Mouse (Mus musculus) limb, embryonic 11.5 days (tissue): ENCODE measurements around the gene Gm49373. TPM values are rescaled to one million over a fixed set of nuclear protein-coding genes. Genes with fewer than 3 reads are reported as not detected.

Source experiments
- ATAC-seq: fragments of 200-750 bp; cut with Nextera tagmentation; 2 replicates; pipeline ENCODE4 v1.8.0; 2017; ENCODE audit warnings: low read depth; ENCODE audit not compliant: insufficient number of reproducible peaks, low FRiP score, low TSS enrichment
- DNase-seq: peaks from one replicate; pipeline ENCODE4 v3.0.0-alpha.2; 2015; ENCODE audit warnings: low spot score
- H3K27ac ChIP-seq: fragments of 300-500 bp; sonication (generic); replicated peaks from 2 replicates; pipeline ENCODE4 v1.5.1; 2014; ENCODE audit warnings: low read depth, mild to moderate bottlenecking, low read length
- H3K27me3 ChIP-seq: fragments of 300-500 bp; sonication (generic); 2 replicates; pipeline ENCODE4 v1.6.1; 2014; ENCODE audit warnings: mild to moderate bottlenecking, low read length, mixed read lengths; ENCODE audit not compliant: control insufficient read depth, insufficient read depth
- H3K36me3 ChIP-seq: fragments of 300-500 bp; sonication (generic); 2 replicates; pipeline ENCODE4 v1.6.1; 2014; ENCODE audit warnings: mild to moderate bottlenecking, low read length, moderate library complexity, mixed read lengths; ENCODE audit not compliant: control insufficient read depth, insufficient read depth
- H3K4me1 ChIP-seq: fragments of 300-500 bp; sonication (generic); 2 replicates; pipeline ENCODE4 v1.6.1; 2014; ENCODE audit warnings: low read length, mixed read lengths; ENCODE audit not compliant: control insufficient read depth, insufficient read depth
- H3K4me2 ChIP-seq: fragments of 300-500 bp; sonication (generic); 2 replicates; pipeline ENCODE4 v1.6.1; 2014; ENCODE audit warnings: low read depth, mild to moderate bottlenecking, moderate library complexity; ENCODE audit not compliant: severe bottlenecking
- H3K4me3 ChIP-seq: fragments of 300-500 bp; sonication (generic); 2 replicates; pipeline ENCODE4 v1.5.1; 2014; ENCODE audit warnings: low read depth, low read length
- H3K9ac ChIP-seq: fragments of 300-500 bp; sonication (generic); 2 replicates; pipeline ENCODE4 v1.6.1; 2014; ENCODE audit warnings: mild to moderate bottlenecking, low read length
- H3K9me3 ChIP-seq: fragments of 300-500 bp; sonication (generic); 2 replicates; pipeline ENCODE4 v1.6.1; 2016; ENCODE audit warnings: low read length; ENCODE audit not compliant: control insufficient read depth
- WGBS: fragments of 180-500 bp; shearing (Covaris S2); extraction: QIAGEN DNeasy Blood & Tissue Kit; methylation state at CpG from one replicate; pipeline ENCODE4 v1.1.7; 2014; 5-methylcytosine and 5-hydroxymethylcytosine counted together
- polyA plus RNA-seq: library from polyadenylated mRNA; unstranded; fragments of >200 nt; fragmentation: Nextera tagmentation; extraction: Ambion mirVana; gene quantifications from 2 replicates; pipeline ENCODE4 v1.2.1, GENCODE M21; 2014

The Gm49373 gene
- polyA plus RNA-seq, 1 experiment from 2014 or later: 0.27 TPM

DNA sequence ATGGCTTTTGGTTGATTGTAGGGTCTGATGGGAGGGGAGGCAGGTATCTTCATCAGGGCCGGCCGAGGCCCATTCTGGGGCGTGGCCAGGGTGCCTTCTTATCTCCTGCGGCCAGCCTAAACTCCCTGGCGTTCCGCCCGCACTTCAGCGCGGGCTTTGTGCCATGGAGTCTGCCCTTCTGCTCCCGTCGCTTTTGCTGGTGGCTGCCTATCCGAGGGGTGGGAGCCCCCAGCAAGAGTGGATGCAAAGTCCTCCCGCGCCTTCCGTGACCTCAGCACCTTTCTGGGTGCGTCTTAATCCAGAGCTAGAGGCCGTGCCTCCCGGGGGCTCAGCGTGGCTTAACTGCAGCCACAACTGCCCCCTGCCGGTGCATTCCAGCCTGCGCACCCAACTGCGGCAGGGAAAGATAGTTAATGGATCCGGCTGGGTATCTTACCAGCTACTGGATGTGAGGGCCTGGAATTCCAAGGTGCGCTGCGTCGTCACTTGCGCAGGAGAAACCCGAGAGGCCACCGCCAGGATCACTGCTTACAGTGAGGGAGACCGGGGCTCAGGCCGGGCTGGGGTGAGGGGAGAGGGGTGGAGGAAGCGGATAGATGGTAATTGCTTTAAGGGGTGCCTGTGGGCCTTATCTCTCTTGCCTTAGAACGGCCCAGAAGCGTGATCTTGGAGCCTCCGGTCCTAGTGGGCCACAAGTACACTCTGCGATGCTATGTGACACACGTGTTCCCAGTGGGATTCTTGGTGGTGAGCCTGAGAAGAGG is 43.4 kb downstream of the Gm49373 start, which contains the start of gene Icam4:
Gene Icam4, plus strand, starts transcription at position 83 of the 764 bp plus-strand sequence.
- WGBS: 2% methylated on average over 37 of the region's 37 CpGs

DNA sequence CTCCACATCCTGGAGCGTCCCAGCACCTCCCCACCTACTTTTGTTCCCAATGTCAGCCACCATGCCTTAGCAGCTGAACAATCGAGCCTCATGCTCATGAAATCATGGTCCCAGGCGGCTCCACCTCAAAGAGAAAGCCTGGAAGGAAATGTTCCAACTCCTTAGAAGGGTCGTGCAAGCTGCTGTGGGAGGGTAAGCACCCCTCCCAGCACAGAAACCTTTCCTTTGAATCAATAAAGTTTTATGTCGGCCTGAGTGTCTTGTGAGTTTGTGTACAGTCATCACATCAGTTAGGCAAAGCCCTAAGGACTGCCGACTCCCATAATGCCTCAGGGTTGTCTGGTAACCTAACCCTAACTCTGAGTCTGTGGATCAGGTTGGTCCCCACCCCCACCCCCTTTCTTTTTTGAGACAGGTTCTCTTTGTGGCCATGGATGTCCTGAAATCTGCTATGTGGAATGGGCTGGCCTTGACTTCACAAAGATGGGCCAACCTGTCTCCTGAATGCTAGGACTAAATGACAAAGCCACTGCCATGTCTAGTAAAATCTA is 44.3 kb downstream of the Gm49373 start:
- WGBS: 66% methylated on average over 6 of the region's 6 CpGs
- no peak overlapping the region for H3K9ac ChIP-seq
- peaks cover 17% of the 10 kb centered on the region for H3K4me1 ChIP-seq
- peak overlapping the region; percentile 20; the same call in 1 of the 2 replicates for H3K4me3 ChIP-seq
- H3K4me2 ChIP-seq: no peak overlapping the region
- H3K27me3 ChIP-seq: peaks cover 47% of the 10 kb centered on the region
- ATAC-seq (no peak), DNase-seq (no peak)
- H3K36me3 ChIP-seq: no peaks in the 10 kb centered on the region
- no peak overlapping the region for H3K27ac ChIP-seq
- no peaks in the 10 kb centered on the region for H3K9me3 ChIP-seq

More for the DNA sequence above, 43.4 kb downstream of the Gm49373 start, which contains the start of gene Icam4:
- H3K4me2 ChIP-seq: peak within 1 kb of the TSS; percentile 50
- peaks cover 54% of the 10 kb centered on the region for H3K27me3 ChIP-seq
- no peaks in the 10 kb centered on the region for H3K9me3 ChIP-seq
- peak within 1 kb of the TSS; percentile 20; the same call in 1 of the 2 replicates for H3K4me3 ChIP-seq
- ATAC-seq (no peak), DNase-seq (peak; percentile 87)
- H3K9ac ChIP-seq: peak within 1 kb of the TSS; percentile 41
- H3K4me1 ChIP-seq: peaks cover 19% of the 10 kb centered on the region
- H3K27ac ChIP-seq: no peak within 1 kb of the TSS
- no peaks in the 10 kb centered on the region for H3K36me3 ChIP-seq

DNA sequence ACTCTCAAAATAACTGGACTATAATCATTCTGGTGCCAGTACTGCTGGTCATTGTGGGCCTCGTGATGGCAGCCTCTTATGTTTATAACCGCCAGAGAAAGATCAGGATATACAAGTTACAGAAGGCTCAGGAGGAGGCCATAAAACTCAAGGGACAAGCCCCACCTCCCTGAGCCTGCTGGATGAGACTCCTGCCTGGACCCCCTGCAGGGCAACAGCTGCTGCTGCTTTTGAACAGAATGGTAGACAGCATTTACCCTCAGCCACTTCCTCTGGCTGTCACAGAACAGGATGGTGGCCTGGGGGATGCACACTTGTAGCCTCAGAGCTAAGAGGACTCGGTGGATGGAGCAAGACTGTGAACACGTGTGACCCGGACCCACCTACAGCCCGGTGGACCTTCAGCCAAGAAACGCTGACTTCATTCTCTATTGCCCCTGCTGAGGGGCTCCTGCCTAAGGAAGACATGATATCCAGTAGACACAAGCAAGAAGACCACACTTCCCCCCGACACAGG is 45.1 kb downstream of the Gm49373 start:
- Histone ChIP-seq H3K4me2 (no peak overlapping the region), H3K4me1 (peaks cover 9% of the 10 kb centered on the region), H3K9ac (0 out of 2 replicates have a peak overlapping the region, but pooled peaks have one; percentile 5), H3K36me3 (no peaks in the 10 kb centered on the region), H3K4me3 (no peak overlapping the region), H3K27me3 (peaks cover 39% of the 10 kb centered on the region), H3K9me3 (no peaks in the 10 kb centered on the region), H3K27ac (no peak overlapping the region)
- no peak for DNase-seq
- 42% methylated on average over 8 of the region's 8 CpGs for WGBS
- ATAC-seq: no peak

DNA sequence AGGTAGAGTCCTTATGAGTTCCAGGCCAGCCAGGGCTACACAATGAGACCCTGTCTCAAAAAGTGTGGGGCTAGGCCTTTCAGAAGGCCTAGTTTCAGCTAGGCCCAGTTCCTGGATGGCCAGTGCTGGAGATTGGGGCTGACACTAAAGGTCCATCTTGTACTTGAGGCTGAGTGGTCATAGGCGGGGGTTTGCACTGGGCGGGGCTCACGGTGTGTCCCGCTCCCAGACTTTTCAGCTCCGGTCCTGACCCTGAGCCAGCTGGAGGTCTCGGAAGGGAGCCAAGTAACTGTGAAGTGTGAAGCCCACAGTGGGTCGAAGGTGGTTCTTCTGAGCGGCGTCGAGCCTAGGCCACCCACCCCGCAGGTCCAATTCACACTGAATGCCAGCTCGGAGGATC is 46.0 kb downstream of the Gm49373 start:
- Histone ChIP-seq H3K4me1 (peaks cover 8% of the 10 kb centered on the region), H3K27me3 (peaks cover 29% of the 10 kb centered on the region), H3K4me3 (no peak overlapping the region), H3K9me3 (no peaks in the 10 kb centered on the region), H3K27ac (no peak overlapping the region), H3K4me2 (no peak overlapping the region), H3K9ac (no peak overlapping the region), H3K36me3 (no peaks in the 10 kb centered on the region)
- DNase-seq (no peak), ATAC-seq (no peak)
- WGBS: 76% methylated on average over 12 of the region's 12 CpGs

DNA sequence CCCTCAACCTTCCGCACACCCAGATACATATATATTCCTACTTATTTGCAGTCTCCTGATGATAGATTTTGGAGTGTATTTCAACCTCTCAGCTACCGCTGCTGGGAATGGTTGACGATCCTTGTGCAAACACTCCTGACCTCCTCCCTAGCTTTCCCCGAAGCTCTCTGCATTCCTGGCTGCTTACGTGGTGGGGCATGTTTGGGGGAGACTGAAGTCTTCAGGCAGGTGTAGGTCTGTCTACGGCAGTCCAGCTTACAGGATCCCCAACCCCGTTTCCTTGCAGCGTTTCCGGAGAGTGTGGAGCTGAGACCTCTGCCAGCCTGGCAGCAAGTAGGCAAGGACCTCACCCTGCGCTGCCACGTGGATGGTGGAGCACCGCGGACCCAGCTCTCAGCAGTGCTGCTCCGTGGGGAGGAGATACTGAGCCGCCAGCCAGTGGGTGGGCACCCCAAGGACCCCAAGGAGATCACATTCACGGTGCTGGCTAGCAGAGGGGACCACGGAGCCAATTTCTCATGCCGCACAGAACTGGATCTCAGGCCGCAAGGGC is 47.6 kb downstream of the Gm49373 start:
- ATAC-seq (no peak), DNase-seq (no peak)
- H3K4me2 ChIP-seq: no peak overlapping the region
- no peak overlapping the region for H3K27ac ChIP-seq
- H3K4me1 ChIP-seq: 0 out of 2 replicates have a peak, but pooled peaks cover 5% of the 10 kb centered on the region
- H3K4me3 ChIP-seq: no peak overlapping the region
- 0 out of 2 replicates have a peak overlapping the region, but pooled peaks have one; percentile 4 for H3K9ac ChIP-seq
- no peaks in the 10 kb centered on the region for H3K9me3 ChIP-seq
- H3K36me3 ChIP-seq: no peaks in the 10 kb centered on the region
- whole genome bisulfite sequencing: 73% methylated on average over 19 of the region's 19 CpGs
- peaks cover 22% of the 10 kb centered on the region for H3K27me3 ChIP-seq

DNA sequence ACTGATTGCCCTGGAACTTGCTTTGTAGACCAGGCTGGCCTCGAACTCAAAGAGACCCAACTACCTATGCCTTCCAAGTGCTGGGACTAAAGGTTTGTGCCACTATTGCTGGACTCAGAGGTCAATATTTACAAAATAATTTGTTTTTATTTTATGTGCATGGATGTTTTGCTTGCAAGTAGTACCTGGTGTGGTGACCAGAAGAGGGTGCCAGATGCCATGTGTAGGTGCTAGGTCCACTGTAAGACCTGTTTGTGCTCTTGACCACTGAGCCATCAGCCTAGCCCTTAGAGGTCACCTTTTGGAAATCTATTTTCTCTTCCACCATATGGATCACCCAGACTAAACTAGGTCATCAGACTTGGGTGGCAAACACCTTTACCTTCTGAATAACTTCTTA is 50.2 kb downstream of the Gm49373 start:
- H3K27me3 ChIP-seq: 0 out of 2 replicates have a peak, but pooled peaks cover 3% of the 10 kb centered on the region
- H3K9ac ChIP-seq: no peak overlapping the region
- H3K4me1 ChIP-seq: no peaks in the 10 kb centered on the region
- H3K36me3 ChIP-seq: no peaks in the 10 kb centered on the region
- ATAC-seq (no peak), DNase-seq (no peak)
- 87% methylated on average over 1 of the region's 1 CpGs for WGBS
- no peak overlapping the region for H3K4me2 ChIP-seq
- H3K27ac ChIP-seq: no peak overlapping the region
- H3K9me3 ChIP-seq: no peaks in the 10 kb centered on the region
- no peak overlapping the region for H3K4me3 ChIP-seq

DNA sequence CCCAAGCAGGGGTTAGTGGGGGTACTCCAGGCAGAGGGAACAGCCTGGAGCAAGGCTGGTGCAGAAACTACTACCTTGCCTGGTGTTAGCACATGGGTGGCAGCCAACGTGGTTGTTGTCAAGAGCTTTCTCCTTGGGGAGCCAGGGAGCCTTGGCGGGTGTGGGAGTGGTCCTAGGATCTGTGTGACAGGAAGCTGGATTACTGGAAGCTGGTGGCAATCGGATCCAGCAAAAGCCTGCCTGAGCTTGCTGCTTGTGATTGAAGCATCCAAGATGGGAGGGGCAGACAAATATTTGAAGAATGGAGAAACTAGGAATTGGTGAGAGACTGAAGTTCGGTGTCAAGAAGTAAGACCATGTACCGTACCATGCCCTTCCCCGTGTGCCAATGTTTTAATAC is 50.6 kb downstream of the Gm49373 start:
- no peaks in the 10 kb centered on the region for H3K36me3 ChIP-seq
- H3K27ac ChIP-seq: no peak overlapping the region
- H3K4me3 ChIP-seq: no peak overlapping the region
- no peaks in the 10 kb centered on the region for H3K4me1 ChIP-seq
- 53% methylated on average over 6 of the region's 6 CpGs for WGBS
- ATAC-seq (no peak), DNase-seq (no peak)
- no peaks in the 10 kb centered on the region for H3K9me3 ChIP-seq
- H3K27me3 ChIP-seq: peaks cover 7% of the 10 kb centered on the region; the same call in 1 of the 2 replicates
- no peak overlapping the region for H3K4me2 ChIP-seq
- no peak overlapping the region for H3K9ac ChIP-seq

DNA sequence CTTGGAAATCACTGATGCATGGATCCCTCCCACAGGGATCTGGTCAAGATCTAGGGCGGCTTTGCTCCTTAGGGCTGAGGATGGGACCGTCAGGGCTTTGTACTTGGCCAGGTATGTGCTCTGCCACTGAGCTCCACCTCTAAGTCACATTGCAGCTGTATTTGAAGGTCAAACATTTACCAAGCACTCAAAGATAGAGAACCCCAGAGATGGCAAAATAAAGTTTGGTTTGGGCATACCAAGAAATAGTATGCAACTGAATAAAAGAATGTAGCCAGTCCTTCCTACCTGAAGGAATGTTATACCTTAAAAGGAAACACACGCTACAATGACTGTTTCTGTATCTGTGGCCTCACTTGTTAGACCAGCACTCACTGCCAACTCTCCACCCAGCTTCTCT is 51.5 kb downstream of the Gm49373 start:
- H3K27me3 ChIP-seq: peaks cover 15% of the 10 kb centered on the region
- no peak overlapping the region for H3K27ac ChIP-seq
- no peak overlapping the region for H3K4me2 ChIP-seq
- ATAC-seq (no peak), DNase-seq (no peak)
- no peaks in the 10 kb centered on the region for H3K36me3 ChIP-seq
- no peaks in the 10 kb centered on the region for H3K9me3 ChIP-seq
- H3K4me1 ChIP-seq: no peaks in the 10 kb centered on the region
- no peak overlapping the region for H3K4me3 ChIP-seq
- H3K9ac ChIP-seq: no peak overlapping the region
- 76% methylated on average over 3 of the region's 3 CpGs for WGBS
